ENCODE assay signal across 17 mouse cellular contexts in the genomic region with DNA sequence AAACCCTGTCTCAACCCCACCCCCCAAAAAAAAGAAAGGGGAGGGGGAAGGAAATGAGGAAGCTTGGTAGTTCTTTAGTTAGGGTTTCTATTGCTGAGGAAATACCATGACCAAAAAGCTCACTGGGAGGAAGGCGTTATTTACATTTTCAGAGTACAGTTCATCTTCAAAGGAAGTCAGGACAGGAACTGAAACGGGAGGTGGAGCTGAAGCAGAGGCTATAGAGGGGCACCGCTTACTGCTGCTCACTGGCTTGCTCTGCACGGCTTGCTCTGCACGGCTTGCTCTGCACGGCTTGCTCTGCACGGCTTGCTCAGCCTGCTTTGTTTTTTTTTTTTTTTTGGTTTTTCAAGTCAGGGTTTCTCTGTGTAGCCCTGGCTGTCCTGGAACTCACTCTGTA. TPM values are rescaled to one million over a fixed set of nuclear protein-coding genes. Genes with fewer than 3 reads are reported as not detected.
DNase-seq lines count a peak whose midpoint lies in the region; ATAC-seq and TF ChIP-seq lines count a peak whose summit lies in the region.
"Had no signal": no experiment of that assay in that cellular context is flagged by ENCODE, and none has a peak within 500 bp of the region (broad histone marks: within the 10 kb centered on the region; RNA-seq: fewer than 3 reads in every experiment).

No protein-coding gene starts in this region.

- H3K9me3 ChIP-seq in midbrain, embryonic 16.5 days (replicated peaks; ENCODE audit: control insufficient read depth, low read length, poor library complexity, severe bottlenecking): no peaks in the 10 kb centered on the region; the same call in 1 of the 2 replicates
- H3K9me3 ChIP-seq: embryonic facial prominence, embryonic 12.5 days had no signal

- 0 out of 2 replicates have a peak overlapping the region, but pooled peaks have one; percentile 72 for H3K27ac ChIP-seq in gastrocnemius, adult 2 months
- H3K27ac ChIP-seq in bone marrow macrophage, adult 2 months (ENCODE audit: insufficient read depth, low read depth, low read length): peak overlapping the region; percentile 99
- H3K27ac ChIP-seq in midbrain, embryonic 16.5 days (ENCODE audit: low read length): no peak overlapping the region
- no peak overlapping the region; the same call in 1 of the 2 replicates for H3K27ac ChIP-seq in thymus, adult 2 months (ENCODE audit: control insufficient read depth, insufficient read depth, low read length)
- H3K27ac ChIP-seq: embryonic facial prominence, embryonic 12.5 days; forebrain, embryonic 10.5 days; liver, embryonic 14.5 days had no signal

- no peak for TF ChIP-seq POLR2A in bone marrow macrophage, adult 2 months (IDR thresholded peaks at IDR 0.05; ENCODE audit: borderline replicate concordance, low read depth, low read length)
- TF ChIP-seq POLR2A in thymus, adult 2 months (IDR thresholded peaks at IDR 0.05; ENCODE audit: control insufficient read depth, extremely low read depth, insufficient read depth, low read length, poor library complexity): no peak

- H3K27me3 ChIP-seq in midbrain, embryonic 16.5 days (ENCODE audit: control insufficient read depth, insufficient read depth, low read depth, low read length): no peaks in the 10 kb centered on the region
- no peaks in the 10 kb centered on the region for H3K27me3 ChIP-seq in thymus, adult 2 months (ENCODE audit: control insufficient read depth, insufficient read depth, low read length)
- H3K27me3 ChIP-seq: embryonic facial prominence, embryonic 12.5 days had no signal

- H3K4me2 ChIP-seq in midbrain, embryonic 16.5 days (ENCODE audit: low read length): no peak overlapping the region
- H3K4me2 ChIP-seq: embryonic facial prominence, embryonic 12.5 days had no signal

- intact Hi-C loops in gastrocnemius, adult 2 months (cut with DNase I): no loop called here
- intact Hi-C loops in gastrocnemius, postnatal 14 days (cut with DNase I; ENCODE audit: low total_unique reads): no loop called here

- H3K9ac ChIP-seq in midbrain, embryonic 16.5 days (ENCODE audit: low read depth, low read length): no peak overlapping the region
- H3K9ac ChIP-seq: embryonic facial prominence, embryonic 12.5 days; liver, embryonic 14.5 days had no signal

- peak; percentile 20 for DNase-seq in gastrocnemius, adult 2 months
- no peak for DNase-seq in gastrocnemius, postnatal 14 days
- DNase-seq in 416B (ENCODE audit: low read depth): peak; percentile 50
- DNase-seq in lung, postnatal 25 days (ENCODE audit: low spot score): peak; percentile 70
- no peak for DNase-seq in thymus, adult 2 months
- DNase-seq in yolk sac, embryonic 10.5 days (ENCODE audit: low spot score): no peak
- DNase-seq: cerebellum, adult 9-10 months; heart, postnatal 4 days; kidney, adult 18-20 months; kidney, postnatal 4 days had no signal

- H3K36me3 ChIP-seq in midbrain, embryonic 16.5 days (ENCODE audit: control insufficient read depth, insufficient read depth, low read length): no peaks in the 10 kb centered on the region
- no peaks in the 10 kb centered on the region for H3K36me3 ChIP-seq in thymus, adult 2 months (ENCODE audit: control insufficient read depth, insufficient read depth, low read length)
- H3K36me3 ChIP-seq: embryonic facial prominence, embryonic 12.5 days; forebrain, embryonic 10.5 days had no signal

- H3K4me3 ChIP-seq in gastrocnemius, adult 2 months: no peak overlapping the region
- no peak overlapping the region for H3K4me3 ChIP-seq in bone marrow macrophage, adult 2 months (ENCODE audit: insufficient read depth, low read length)
- H3K4me3 ChIP-seq in midbrain, embryonic 16.5 days (ENCODE audit: low read depth, low read length): no peak overlapping the region
- no peak overlapping the region for H3K4me3 ChIP-seq in thymus, adult 2 months (ENCODE audit: control insufficient read depth, insufficient read depth, low read length)
- H3K4me3 ChIP-seq: embryonic facial prominence, embryonic 12.5 days; forebrain, embryonic 10.5 days had no signal

- ATAC-seq in midbrain, embryonic 16.5 days: no peak

- peaks cover 64% of the 10 kb centered on the region for H3K4me1 ChIP-seq in bone marrow macrophage, adult 2 months (ENCODE audit: control insufficient read depth, insufficient read depth, low read length)
- no peaks in the 10 kb centered on the region for H3K4me1 ChIP-seq in midbrain, embryonic 16.5 days (ENCODE audit: control insufficient read depth, insufficient read depth, low read length)
- peaks cover 12% of the 10 kb centered on the region for H3K4me1 ChIP-seq in thymus, adult 2 months (replicated peaks; ENCODE audit: control insufficient read depth, insufficient read depth, low read length)
- H3K4me1 ChIP-seq: embryonic facial prominence, embryonic 12.5 days; forebrain, embryonic 10.5 days had no signal

- 79% methylated on average over 7 of the region's 7 CpGs for WGBS in midbrain, embryonic 16.5 days
- 25% methylated on average over 7 of the region's 7 CpGs for WGBS in thymus, adult 2 months

- TF ChIP-seq CTCF in gastrocnemius, adult 2 months (IDR thresholded peaks at IDR 0.05): no peak
- TF ChIP-seq CTCF in bone marrow macrophage, adult 2 months (IDR thresholded peaks at IDR 0.05; ENCODE audit: low read depth, low read length): no peak
- no peak for TF ChIP-seq CTCF in thymus, adult 2 months (IDR thresholded peaks at IDR 0.05; ENCODE audit: borderline replicate concordance, control insufficient read depth, extremely low read depth, insufficient read depth, low read length, poor library complexity)

RNA-seq across cellular contexts. Expression of gene Pcif1, which starts 10.6 kb away (rescaled TPM):
- total RNA-seq in gastrocnemius, adult 2 months (2021): 10 to 100 TPM; 25.6 TPM
- 10 to 100 TPM; 22.2 to 26.6 TPM for total RNA-seq in gastrocnemius, postnatal 14 days (2021)
- 27.1 and 27.6 TPM in 2 replicates for polyA plus RNA-seq in bone marrow macrophage, adult 2 months (2012; ENCODE audit: insufficient read depth, insufficient read length, missing spikeins)
- 78.9 and 85.6 TPM in 2 replicates for polyA plus RNA-seq in midbrain, embryonic 16.5 days (2015; fragmentation: Nextera tagmentation; extraction: Ambion mirVana)
- polyA plus RNA-seq in thymus, adult 2 months (2012; rRNA removed): 79.7 and 87.9 TPM in 2 replicates

RNA-seq across cellular contexts. Expression of gene Pltp, which starts 11.0 kb away (rescaled TPM):
- 10 to 100 TPM; 11.4 to 20.1 TPM for total RNA-seq in gastrocnemius, adult 2 months (2021)
- 10 to 100 TPM; 19.9 to 22.8 TPM for total RNA-seq in gastrocnemius, postnatal 14 days (2021)
- polyA plus RNA-seq in bone marrow macrophage, adult 2 months (2012; ENCODE audit: insufficient read depth, insufficient read length, missing spikeins): 1,260 and 1,371 TPM in 2 replicates
- 83.9 and 84.4 TPM in 2 replicates for polyA plus RNA-seq in midbrain, embryonic 16.5 days (2015; fragmentation: Nextera tagmentation; extraction: Ambion mirVana)
- 227 and 263 TPM in 2 replicates for polyA plus RNA-seq in thymus, adult 2 months (2012; rRNA removed)

RNA-seq across cellular contexts. Expression of gene Neurl2, which starts 35.2 kb away (rescaled TPM):
- total RNA-seq in gastrocnemius, adult 2 months (2021): 10 to 100 TPM; 31.1 to 37.0 TPM
- total RNA-seq in gastrocnemius, postnatal 14 days (2021): 10 to 100 TPM; 44.8 to 49.4 TPM
- 21.0 and 25.4 TPM in 2 replicates for polyA plus RNA-seq in bone marrow macrophage, adult 2 months (2012; ENCODE audit: insufficient read depth, insufficient read length, missing spikeins)
- polyA plus RNA-seq in midbrain, embryonic 16.5 days (2015; fragmentation: Nextera tagmentation; extraction: Ambion mirVana): 5.4 and 7.0 TPM in 2 replicates
- polyA plus RNA-seq in thymus, adult 2 months (2012; rRNA removed): 24.0 and 31.7 TPM in 2 replicates

RNA-seq across cellular contexts. Expression of gene Ctsa, which starts 35.8 kb away (rescaled TPM):
- 10 to 100 TPM; 50.2 to 58.1 TPM for total RNA-seq in gastrocnemius, adult 2 months (2021)
- total RNA-seq in gastrocnemius, postnatal 14 days (2021): 10 to 100 TPM; 51.4 to 55.2 TPM
- polyA plus RNA-seq in bone marrow macrophage, adult 2 months (2012; ENCODE audit: insufficient read depth, insufficient read length, missing spikeins): 632 and 760 TPM in 2 replicates
- polyA plus RNA-seq in midbrain, embryonic 16.5 days (2015; fragmentation: Nextera tagmentation; extraction: Ambion mirVana): 95.4 and 95.6 TPM in 2 replicates
- 467 and 538 TPM in 2 replicates for polyA plus RNA-seq in thymus, adult 2 months (2012; rRNA removed)

RNA-seq across cellular contexts. Expression of gene Spata25, which starts 40.2 kb away (rescaled TPM):
- total RNA-seq in gastrocnemius, adult 2 months (2021): under 1 TPM in 1 of 2 experiments, not detected in 1; 0.84 TPM
- under 1 TPM in 1 of 2 experiments, not detected in 1; 0.49 TPM for total RNA-seq in gastrocnemius, postnatal 14 days (2021)
- polyA plus RNA-seq in bone marrow macrophage, adult 2 months (2012; ENCODE audit: insufficient read depth, insufficient read length, missing spikeins): 1.4 TPM in 1 of 2 replicates, not detected in the other
- not detected in 2 replicates for polyA plus RNA-seq in midbrain, embryonic 16.5 days (2015; fragmentation: Nextera tagmentation; extraction: Ambion mirVana)
- polyA plus RNA-seq in thymus, adult 2 months (2012; rRNA removed): 2.9 and 4.5 TPM in 2 replicates
- total RNA-seq: midbrain, postnatal 0 days had no signal
- polyA plus RNA-seq: brain, embryonic 14.5 days; liver, embryonic 14.5 days; midbrain, postnatal 0 days had no signal

Comparison
In these comparisons a context has a peak if more than half of its experiments do, and no peak if none do; other contexts are left out.
1. DNase-seq: peak in gastrocnemius, adult 2 months (single experiment), 416B (single experiment) and lung, postnatal 25 days (single experiment); none in gastrocnemius, postnatal 14 days (single experiment), thymus, adult 2 months (single experiment) and yolk sac, embryonic 10.5 days (single experiment).
2. H3K27ac ChIP-seq: peak in gastrocnemius, adult 2 months (single experiment) and bone marrow macrophage, adult 2 months (single experiment); none in midbrain, embryonic 16.5 days (single experiment) and thymus, adult 2 months (single experiment).